Comparison of ENCODE assay signal across 18 mouse cellular contexts in genomic region chr7:50850271-50850670, GRCm38 (mm10).
"Had no signal": no experiment of that assay in that cellular context is flagged by ENCODE, and none has a peak within 500 bp of the region (broad histone marks: within the 10 kb centered on the region; RNA-seq: fewer than 3 reads in every experiment).

No protein-coding gene starts in this region.

- H3K27me3 ChIP-seq: midbrain, embryonic 12.5 days; neural tube, embryonic 13.5 days; neural tube, embryonic 15.5 days had no signal

- H3K27ac ChIP-seq: midbrain, embryonic 10.5 days; midbrain, embryonic 12.5 days; neural tube, embryonic 13.5 days; neural tube, embryonic 15.5 days had no signal

- DNase-seq: lung, adult 18-20 months; lung, embryonic 14.5 days; lung, postnatal 10 days; lung, postnatal 4 days; midbrain, embryonic 14.5 days; right cerebral cortex, adult 18-20 months; right cerebral cortex, postnatal 25 days; right cerebral cortex, postnatal 4 days; spleen, adult 18-20 months; thymus, adult 18-20 months; thymus, postnatal 14 days; thymus, postnatal 36 days had no signal

- H3K9ac ChIP-seq: lung, embryonic 14.5 days; midbrain, embryonic 12.5 days; neural tube, embryonic 13.5 days; neural tube, embryonic 15.5 days had no signal

- H3K4me3 ChIP-seq: midbrain, embryonic 10.5 days; midbrain, embryonic 12.5 days; myocyte; neural tube, embryonic 13.5 days; neural tube, embryonic 15.5 days had no signal

- H3K9me3 ChIP-seq: midbrain, embryonic 10.5 days; midbrain, embryonic 12.5 days; neural tube, embryonic 13.5 days; neural tube, embryonic 15.5 days had no signal

- H3K36me3 ChIP-seq: midbrain, embryonic 10.5 days; midbrain, embryonic 12.5 days; neural tube, embryonic 13.5 days; neural tube, embryonic 15.5 days had no signal

- ATAC-seq: midbrain, embryonic 16.5 days had no signal

- H3K4me1 ChIP-seq: midbrain, embryonic 10.5 days; midbrain, embryonic 12.5 days; neural tube, embryonic 13.5 days; neural tube, embryonic 15.5 days had no signal

- H3K4me2 ChIP-seq: lung, embryonic 14.5 days; midbrain, embryonic 12.5 days; neural tube, embryonic 13.5 days; neural tube, embryonic 15.5 days had no signal
